Mouse (Mus musculus): ENCODE measurements at regions not wholly inside any gene's neighbourhood (a gene's known extent, or its start where the extent isn't known, plus 50 kb on each side); places are given as distances from the start of the nearest gene placed in this dataset.

DNA sequence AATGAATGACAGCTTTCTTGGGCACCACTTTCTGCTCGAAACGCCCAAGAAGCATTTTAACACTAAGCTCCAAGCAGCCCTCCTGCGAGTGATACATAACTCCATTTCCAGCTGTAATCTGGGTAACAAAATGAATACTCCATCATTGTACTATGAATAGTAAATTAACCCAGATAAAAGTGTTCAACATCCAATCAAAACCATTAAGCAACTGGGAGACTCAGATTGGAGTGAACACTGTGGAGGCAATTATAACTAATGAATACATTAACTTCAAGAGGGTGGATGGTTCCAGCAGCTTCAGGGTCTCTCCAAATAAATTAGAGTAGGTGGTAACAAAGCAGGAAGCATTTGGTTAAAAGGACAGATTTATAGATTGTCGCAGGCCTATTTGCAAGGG, 414.2 kb downstream of the Cdh26 start:
- H3K4me1 ChIP-seq (replicated peaks; ENCODE audit: control insufficient read depth, insufficient read depth, low read length): no peaks in the 10 kb centered on the region
- H3K4me3 ChIP-seq (ENCODE audit: low read depth, low read length): no peak overlapping the region
- 80% methylated on average over 4 of the region's 4 CpGs for WGBS
- H3K27me3 ChIP-seq (replicated peaks; ENCODE audit: control insufficient read depth, insufficient read depth, low read length): no peaks in the 10 kb centered on the region
- no peak overlapping the region for H3K9ac ChIP-seq (ENCODE audit: low read depth, low read length)
- no peaks in the 10 kb centered on the region for H3K36me3 ChIP-seq (ENCODE audit: control insufficient read depth, insufficient read depth, low read length)
- H3K27ac ChIP-seq (ENCODE audit: low read depth, low read length): no peak overlapping the region
- no peak for ATAC-seq (replicated peaks; ENCODE audit: low FRiP score)
- H3K9me3 ChIP-seq (ENCODE audit: control insufficient read depth, low read length): no peaks in the 10 kb centered on the region
- DNase-seq (ENCODE audit: low spot score): no peak
- H3K4me2 ChIP-seq: no peak overlapping the region

GRCm38 (mm10) chr2:178850320-178850719, 420.0 kb downstream of the Cdh26 start:
- H3K27ac ChIP-seq (ENCODE audit: low read depth, low read length): no peak overlapping the region
- no peaks in the 10 kb centered on the region for H3K4me1 ChIP-seq (replicated peaks; ENCODE audit: control insufficient read depth, insufficient read depth, low read length)
- DNase-seq (ENCODE audit: low spot score) (no peak), ATAC-seq (replicated peaks; ENCODE audit: low FRiP score) (no peak)
- H3K9me3 ChIP-seq (ENCODE audit: control insufficient read depth, low read length): no peaks in the 10 kb centered on the region
- H3K4me2 ChIP-seq: no peak overlapping the region
- H3K36me3 ChIP-seq (ENCODE audit: control insufficient read depth, insufficient read depth, low read length): no peaks in the 10 kb centered on the region
- H3K27me3 ChIP-seq (replicated peaks; ENCODE audit: control insufficient read depth, insufficient read depth, low read length): no peaks in the 10 kb centered on the region
- WGBS: 82% methylated on average over 10 of the region's 10 CpGs
- no peak overlapping the region for H3K4me3 ChIP-seq (ENCODE audit: low read depth, low read length)
- no peak overlapping the region for H3K9ac ChIP-seq (ENCODE audit: low read depth, low read length)

GRCm38 (mm10) chr2:178850769-178851168, 420.4 kb downstream of the Cdh26 start:
- no peaks in the 10 kb centered on the region for H3K36me3 ChIP-seq (ENCODE audit: control insufficient read depth, insufficient read depth, low read length)
- no peak overlapping the region for H3K9ac ChIP-seq (ENCODE audit: low read depth, low read length)

DNA sequence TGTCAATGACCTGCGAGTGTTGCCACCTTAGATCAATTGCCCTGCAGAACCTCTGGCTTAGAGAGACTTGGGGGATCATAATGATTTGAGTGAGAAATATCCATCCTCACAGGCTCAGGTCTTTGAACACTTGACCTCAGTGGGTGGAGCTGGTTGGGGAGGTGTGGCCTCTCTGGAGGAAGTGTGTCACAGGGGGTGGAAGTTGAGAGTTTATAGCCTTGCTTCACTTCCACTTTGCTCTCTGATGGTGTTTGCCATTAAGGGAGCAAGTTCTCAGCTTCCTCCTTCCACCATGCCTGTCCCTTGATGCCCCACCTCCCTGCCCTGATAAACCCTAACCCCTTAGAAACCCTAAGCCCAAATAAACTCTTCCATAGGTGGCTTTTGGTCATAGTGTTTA, 423.7 kb downstream of the Cdh26 start:
- 68% methylated on average over 1 of the region's 1 CpGs for WGBS
- H3K27ac ChIP-seq (ENCODE audit: low read depth, low read length): no peak overlapping the region

More at GRCm38 (mm10) chr2:178850769-178851168, 420.4 kb downstream of the Cdh26 start:
- H3K9me3 ChIP-seq (ENCODE audit: control insufficient read depth, low read length): no peaks in the 10 kb centered on the region
- H3K27me3 ChIP-seq (replicated peaks; ENCODE audit: control insufficient read depth, insufficient read depth, low read length): no peaks in the 10 kb centered on the region
- ATAC-seq (replicated peaks; ENCODE audit: low FRiP score) (no peak), DNase-seq (ENCODE audit: low spot score) (no peak)
- no peaks in the 10 kb centered on the region for H3K4me1 ChIP-seq (replicated peaks; ENCODE audit: control insufficient read depth, insufficient read depth, low read length)
- H3K4me2 ChIP-seq: no peak overlapping the region
- H3K4me3 ChIP-seq (ENCODE audit: low read depth, low read length): no peak overlapping the region
- whole genome bisulfite sequencing: 83% methylated on average over 11 of the region's 11 CpGs
- no peak overlapping the region for H3K27ac ChIP-seq (ENCODE audit: low read depth, low read length)

DNA sequence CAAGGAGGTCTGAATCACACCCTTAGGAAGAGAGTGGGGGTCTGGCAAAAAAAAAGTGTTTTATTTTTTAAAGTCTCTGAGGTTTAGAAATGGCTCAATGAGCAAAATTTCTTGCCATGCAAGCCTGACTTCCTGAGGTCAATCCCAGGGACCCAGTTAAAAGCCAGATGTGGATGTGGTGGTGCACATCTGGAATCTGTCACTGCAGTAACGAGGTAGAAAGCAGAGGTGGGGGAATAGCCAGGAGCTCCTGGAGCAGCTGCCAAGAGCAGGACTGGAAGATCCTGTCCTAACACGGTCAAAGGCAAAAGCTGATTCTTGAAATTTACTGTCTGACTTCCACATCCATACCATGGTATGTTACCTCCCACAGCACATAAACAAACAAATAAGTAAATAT, 424.4 kb downstream of the Cdh26 start:
- DNase-seq (ENCODE audit: low spot score) (no peak), ATAC-seq (replicated peaks; ENCODE audit: low FRiP score) (no peak)
- H3K27ac ChIP-seq (ENCODE audit: low read depth, low read length): no peak overlapping the region
- WGBS: 37% methylated on average over 2 of the region's 2 CpGs
- no peaks in the 10 kb centered on the region for H3K4me1 ChIP-seq (replicated peaks; ENCODE audit: control insufficient read depth, insufficient read depth, low read length)
- H3K9ac ChIP-seq (ENCODE audit: low read depth, low read length): no peak overlapping the region
- H3K4me2 ChIP-seq: no peak overlapping the region
- H3K27me3 ChIP-seq (replicated peaks; ENCODE audit: control insufficient read depth, insufficient read depth, low read length): no peaks in the 10 kb centered on the region
- no peak overlapping the region for H3K4me3 ChIP-seq (ENCODE audit: low read depth, low read length)
- no peaks in the 10 kb centered on the region for H3K9me3 ChIP-seq (ENCODE audit: control insufficient read depth, low read length)
- H3K36me3 ChIP-seq (ENCODE audit: control insufficient read depth, insufficient read depth, low read length): no peaks in the 10 kb centered on the region

More for the DNA sequence above, 423.7 kb downstream of the Cdh26 start:
- no peak overlapping the region for H3K4me2 ChIP-seq
- H3K9me3 ChIP-seq (ENCODE audit: control insufficient read depth, low read length): no peaks in the 10 kb centered on the region
- DNase-seq (ENCODE audit: low spot score) (no peak), ATAC-seq (replicated peaks; ENCODE audit: low FRiP score) (no peak)
- H3K4me1 ChIP-seq (replicated peaks; ENCODE audit: control insufficient read depth, insufficient read depth, low read length): no peaks in the 10 kb centered on the region
- no peak overlapping the region for H3K9ac ChIP-seq (ENCODE audit: low read depth, low read length)
- no peak overlapping the region for H3K4me3 ChIP-seq (ENCODE audit: low read depth, low read length)
- H3K27me3 ChIP-seq (replicated peaks; ENCODE audit: control insufficient read depth, insufficient read depth, low read length): no peaks in the 10 kb centered on the region
- no peaks in the 10 kb centered on the region for H3K36me3 ChIP-seq (ENCODE audit: control insufficient read depth, insufficient read depth, low read length)

- Histone ChIP-seq H3K4me1 (replicated peaks; ENCODE audit: control insufficient read depth, insufficient read depth, low read length) (no peaks in the 10 kb centered on the region), H3K4me3 (ENCODE audit: low read depth, low read length) (no peak overlapping the region), H3K9me3 (ENCODE audit: control insufficient read depth, low read length) (no peaks in the 10 kb centered on the region), H3K27ac (ENCODE audit: low read depth, low read length) (no peak overlapping the region), H3K27me3 (replicated peaks; ENCODE audit: control insufficient read depth, insufficient read depth, low read length) (no peaks in the 10 kb centered on the region), H3K36me3 (ENCODE audit: control insufficient read depth, insufficient read depth, low read length) (no peaks in the 10 kb centered on the region), H3K4me2 (no peak overlapping the region), H3K9ac (ENCODE audit: low read depth, low read length) (no peak overlapping the region)
- DNase-seq (ENCODE audit: low spot score): no peak
- ATAC-seq (replicated peaks; ENCODE audit: low FRiP score): no peak
Measured at GRCm38 (mm10) chr2:178862620-178863019, 432.3 kb downstream of the Cdh26 start.

- Histone ChIP-seq H3K9me3 (ENCODE audit: control insufficient read depth, low read length) (no peaks in the 10 kb centered on the region), H3K36me3 (ENCODE audit: control insufficient read depth, insufficient read depth, low read length) (no peaks in the 10 kb centered on the region), H3K27me3 (replicated peaks; ENCODE audit: control insufficient read depth, insufficient read depth, low read length) (no peaks in the 10 kb centered on the region), H3K9ac (ENCODE audit: low read depth, low read length) (no peak overlapping the region), H3K4me1 (replicated peaks; ENCODE audit: control insufficient read depth, insufficient read depth, low read length) (no peaks in the 10 kb centered on the region), H3K4me3 (ENCODE audit: low read depth, low read length) (no peak overlapping the region), H3K27ac (ENCODE audit: low read depth, low read length) (no peak overlapping the region), H3K4me2 (no peak overlapping the region)
- DNase-seq (ENCODE audit: low spot score) (no peak), ATAC-seq (replicated peaks; ENCODE audit: low FRiP score) (no peak)
- WGBS: 49% methylated on average over 3 of the region's 3 CpGs
Measured at GRCm38 (mm10) chr2:178867086-178867485, 436.8 kb downstream of the Cdh26 start.

GRCm38 (mm10) chr2:178869160-178869559, 438.8 kb downstream of the Cdh26 start:
- H3K27me3 ChIP-seq (replicated peaks; ENCODE audit: control insufficient read depth, insufficient read depth, low read length): no peaks in the 10 kb centered on the region
- H3K4me2 ChIP-seq: no peak overlapping the region
- H3K27ac ChIP-seq (ENCODE audit: low read depth, low read length): no peak overlapping the region
- H3K9ac ChIP-seq (ENCODE audit: low read depth, low read length): no peak overlapping the region
- 0 out of 2 replicates have a peak, but pooled peaks have one; percentile 18 for ATAC-seq (replicated peaks; ENCODE audit: low FRiP score)
- no peak overlapping the region for H3K4me3 ChIP-seq (ENCODE audit: low read depth, low read length)
- WGBS: 56% methylated on average over 3 of the region's 3 CpGs
- no peaks in the 10 kb centered on the region for H3K36me3 ChIP-seq (ENCODE audit: control insufficient read depth, insufficient read depth, low read length)
- H3K9me3 ChIP-seq (ENCODE audit: control insufficient read depth, low read length): no peaks in the 10 kb centered on the region
- no peaks in the 10 kb centered on the region for H3K4me1 ChIP-seq (replicated peaks; ENCODE audit: control insufficient read depth, insufficient read depth, low read length)
- no peak for DNase-seq (ENCODE audit: low spot score)

- no peak for ATAC-seq (replicated peaks; ENCODE audit: low FRiP score)
- no peak for DNase-seq (ENCODE audit: low spot score)
- Histone ChIP-seq H3K4me1 (replicated peaks; ENCODE audit: control insufficient read depth, insufficient read depth, low read length) (no peaks in the 10 kb centered on the region), H3K9me3 (ENCODE audit: control insufficient read depth, low read length) (no peaks in the 10 kb centered on the region), H3K4me3 (ENCODE audit: low read depth, low read length) (no peak overlapping the region), H3K36me3 (ENCODE audit: control insufficient read depth, insufficient read depth, low read length) (no peaks in the 10 kb centered on the region), H3K27me3 (replicated peaks; ENCODE audit: control insufficient read depth, insufficient read depth, low read length) (no peaks in the 10 kb centered on the region), H3K4me2 (no peak overlapping the region), H3K27ac (ENCODE audit: low read depth, low read length) (no peak overlapping the region), H3K9ac (ENCODE audit: low read depth, low read length) (no peak overlapping the region)
- WGBS: 90% methylated on average over 12 of the region's 12 CpGs
Measured at GRCm38 (mm10) chr2:178878436-178878835, 448.1 kb downstream of the Cdh26 start.

All from liver, embryonic 11.5 days (tissue).